In the genomic region with DNA sequence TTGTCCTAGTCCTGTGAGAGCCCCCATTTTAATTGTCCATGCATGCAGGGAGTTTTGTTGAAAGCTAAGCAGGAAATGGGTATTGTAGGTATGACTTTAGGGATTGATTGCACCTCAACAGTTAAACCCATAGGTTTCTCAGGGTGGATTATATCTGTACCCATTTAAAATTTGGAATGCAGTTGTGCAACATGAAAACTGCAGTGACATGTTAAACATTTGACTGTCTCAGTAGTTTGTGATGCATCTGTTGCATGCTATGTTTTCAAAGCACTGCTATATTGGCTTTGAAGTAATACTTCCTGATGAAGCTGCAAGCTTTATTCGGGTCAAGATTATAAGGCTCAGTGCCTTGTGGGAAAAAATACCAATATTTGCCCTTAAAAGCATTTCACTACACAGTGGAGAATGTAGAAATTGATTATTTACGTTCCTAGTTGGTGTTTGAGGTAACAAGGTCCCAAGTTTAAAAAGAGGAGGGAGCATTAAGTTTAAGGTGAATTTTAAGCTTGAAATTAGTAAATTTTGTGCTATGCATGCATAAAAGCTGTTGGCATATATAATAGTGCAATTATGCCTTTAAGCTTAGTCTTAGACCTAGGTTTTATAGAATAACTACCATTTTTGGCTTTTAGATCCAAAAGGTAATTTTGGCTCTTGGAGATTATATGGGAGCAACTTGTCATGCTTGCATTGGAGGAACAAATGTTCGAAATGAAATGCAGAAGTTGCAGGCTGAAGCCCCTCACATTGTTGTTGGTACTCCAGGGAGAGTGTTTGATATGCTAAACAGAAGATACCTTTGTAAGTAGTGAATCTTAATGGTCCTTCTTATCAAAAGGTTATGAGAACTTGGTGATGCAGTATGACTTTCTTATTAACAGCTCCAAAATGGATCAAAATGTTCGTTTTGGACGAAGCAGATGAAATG, we compare ENCODE assay signal across 9 mouse cellular contexts. TPM values are rescaled to one million over a fixed set of nuclear protein-coding genes. Genes with fewer than 3 reads are reported as not detected.
A peak's percentile ranks its signal among the peaks of the same experiment; 100 is the strongest.
DNase-seq lines count a peak whose midpoint lies in the region; ATAC-seq and TF ChIP-seq lines count a peak whose summit lies in the region.
"Had no signal": no experiment of that assay in that cellular context is flagged by ENCODE, and none has a peak within 500 bp of the region (broad histone marks: within the 10 kb centered on the region; RNA-seq: fewer than 3 reads in every experiment).

No protein-coding gene starts in this region.

- H3K4me1 ChIP-seq in lung, embryonic 14.5 days (ENCODE audit: insufficient read depth), result peaks cover 5% of the 10 kb centered on the region; the same call in 1 of the 2 replicates
- peaks cover 7% of the 10 kb centered on the region; the same call in 1 of the 2 replicates for H3K4me1 ChIP-seq in embryonic facial prominence, embryonic 14.5 days (ENCODE audit: control insufficient read depth, insufficient read depth, low read length)
- peaks cover 14% of the 10 kb centered on the region for H3K4me1 ChIP-seq in limb, embryonic 10.5 days
- peaks cover 41% of the 10 kb centered on the region for H3K4me1 ChIP-seq in neural tube, embryonic 15.5 days

- H3K27ac ChIP-seq in lung, embryonic 14.5 days (ENCODE audit: low read depth), result peak overlapping the region; percentile 99
- peak overlapping the region; percentile 99; the same call in 1 of the 2 replicates for H3K27ac ChIP-seq in embryonic facial prominence, embryonic 14.5 days (replicated peaks; ENCODE audit: low read depth, low read length)
- H3K27ac ChIP-seq in limb, embryonic 10.5 days, result peak overlapping the region; percentile 99; the same call in 1 of the 2 replicates
- no peak overlapping the region for H3K27ac ChIP-seq in neural tube, embryonic 15.5 days (replicated peaks)

- no peaks in the 10 kb centered on the region for H3K9me3 ChIP-seq in lung, embryonic 14.5 days (ENCODE audit: low read depth, low read length)
- H3K9me3 ChIP-seq in embryonic facial prominence, embryonic 14.5 days (ENCODE audit: control insufficient read depth, low read length), result no peaks in the 10 kb centered on the region
- H3K9me3 ChIP-seq in limb, embryonic 10.5 days (replicated peaks), result no peaks in the 10 kb centered on the region
- no peaks in the 10 kb centered on the region for H3K9me3 ChIP-seq in neural tube, embryonic 15.5 days (replicated peaks)

- 41% methylated on average over 5 of the region's 5 CpGs for WGBS in lung, embryonic 14.5 days
- 52% methylated on average over 5 of the region's 5 CpGs for WGBS in embryonic facial prominence, embryonic 14.5 days
- WGBS in limb, embryonic 10.5 days, result 68% methylated on average over 5 of the region's 5 CpGs
- 61% methylated on average over 5 of the region's 5 CpGs for WGBS in neural tube, embryonic 15.5 days

- no peaks in the 10 kb centered on the region for H3K27me3 ChIP-seq in lung, embryonic 14.5 days (ENCODE audit: insufficient read depth, low read length)
- H3K27me3 ChIP-seq in embryonic facial prominence, embryonic 14.5 days (replicated peaks; ENCODE audit: control insufficient read depth, insufficient read depth, low read length), result no peaks in the 10 kb centered on the region
- no peaks in the 10 kb centered on the region for H3K27me3 ChIP-seq in limb, embryonic 10.5 days (ENCODE audit: low read depth, poor library complexity, severe bottlenecking)
- no peaks in the 10 kb centered on the region for H3K27me3 ChIP-seq in neural tube, embryonic 15.5 days (replicated peaks)

- peak overlapping the region; percentile 100 for H3K9ac ChIP-seq in lung, embryonic 14.5 days
- peak overlapping the region; percentile 100 for H3K9ac ChIP-seq in embryonic facial prominence, embryonic 14.5 days (ENCODE audit: low read depth, low read length)
- H3K9ac ChIP-seq in neural tube, embryonic 15.5 days (replicated peaks), result peak overlapping the region; percentile 100

- peaks cover 61% of the 10 kb centered on the region for H3K36me3 ChIP-seq in lung, embryonic 14.5 days (ENCODE audit: insufficient read depth)
- H3K36me3 ChIP-seq in embryonic facial prominence, embryonic 14.5 days (ENCODE audit: control insufficient read depth, insufficient read depth, low read length), result peaks cover 58% of the 10 kb centered on the region
- H3K36me3 ChIP-seq in limb, embryonic 10.5 days, result peaks cover 62% of the 10 kb centered on the region
- peaks cover 34% of the 10 kb centered on the region for H3K36me3 ChIP-seq in neural tube, embryonic 15.5 days

- H3K4me3 ChIP-seq in lung, embryonic 14.5 days (ENCODE audit: low read depth, low read length), result peak overlapping the region; percentile 99
- peak overlapping the region; percentile 100 for H3K4me3 ChIP-seq in embryonic facial prominence, embryonic 14.5 days (ENCODE audit: low read depth, low read length)
- H3K4me3 ChIP-seq in limb, embryonic 10.5 days, result peak overlapping the region; percentile 96
- H3K4me3 ChIP-seq in neural tube, embryonic 15.5 days (replicated peaks), result peak overlapping the region; percentile 100

- peak overlapping the region; percentile 97 for H3K4me2 ChIP-seq in lung, embryonic 14.5 days
- peak overlapping the region; percentile 77 for H3K4me2 ChIP-seq in embryonic facial prominence, embryonic 14.5 days (ENCODE audit: low read depth, low read length)
- H3K4me2 ChIP-seq in neural tube, embryonic 15.5 days, result peak overlapping the region; percentile 78

- DNase-seq in lung, embryonic 14.5 days, result no peak
- DNase-seq in lung, postnatal 36 days, result no peak
- DNase-seq in embryonic facial prominence, embryonic 14.5 days (ENCODE audit: low spot score), result no peak
- DNase-seq in limb, embryonic 10.5 days (ENCODE audit: low spot score), result no peak
- DNase-seq in gastrocnemius, adult 18-20 months (ENCODE audit: low spot score), result no peak
- no peak for DNase-seq in lung, adult 18-20 months
- no peak for DNase-seq in adrenal gland, adult 8-10 months

- no peak for TF ChIP-seq CTCF in lung, embryonic 14.5 days (IDR thresholded peaks at IDR 0.05; ENCODE audit: low read depth)

- no peak for ATAC-seq in lung, embryonic 14.5 days (ENCODE audit: insufficient read depth)
- no peak for ATAC-seq in embryonic facial prominence, embryonic 14.5 days (ENCODE audit: low read depth)
- no peak for ATAC-seq in neural tube, embryonic 15.5 days (ENCODE audit: low FRiP score)

RNA-seq across cellular contexts. Expression of a gene that starts 2.4 kb away (rescaled TPM):
- polyA plus RNA-seq in lung, embryonic 14.5 days (2014; fragmentation: Nextera tagmentation; extraction: Ambion mirVana), result 194 and 206 TPM in 2 replicates
- polyA plus RNA-seq in embryonic facial prominence, embryonic 14.5 days (2014; fragmentation: Nextera tagmentation; extraction: Ambion mirVana), result 249 and 268 TPM in 2 replicates
- polyA plus RNA-seq in limb, embryonic 10.5 days (2016; fragmentation: Nextera tagmentation; extraction: Ambion mirVana), result 161 and 181 TPM in 2 replicates
- 347 and 374 TPM in 2 replicates for polyA plus RNA-seq in neural tube, embryonic 15.5 days (2015; fragmentation: Nextera tagmentation; extraction: Ambion mirVana)
- total RNA-seq in gastrocnemius, adult 18-20 months (2021), result 100 to 1,000 TPM; 405 to 416 TPM
- 100 to 1,000 TPM; 551 to 775 (median 679) TPM for total RNA-seq in adrenal gland, adult 8-10 months (2022)

RNA-seq across cellular contexts. Expression of a gene that starts 17.9 kb away (rescaled TPM):
- 144 and 148 TPM in 2 replicates for polyA plus RNA-seq in lung, embryonic 14.5 days (2014; fragmentation: Nextera tagmentation; extraction: Ambion mirVana)
- 89.8 and 97.4 TPM in 2 replicates for polyA plus RNA-seq in embryonic facial prominence, embryonic 14.5 days (2014; fragmentation: Nextera tagmentation; extraction: Ambion mirVana)
- 226 and 229 TPM in 2 replicates for polyA plus RNA-seq in limb, embryonic 10.5 days (2016; fragmentation: Nextera tagmentation; extraction: Ambion mirVana)
- 35.3 and 56.6 TPM in 2 replicates for polyA plus RNA-seq in neural tube, embryonic 15.5 days (2015; fragmentation: Nextera tagmentation; extraction: Ambion mirVana)
- 1 to 10 TPM; 7.1 to 7.5 TPM for total RNA-seq in gastrocnemius, adult 18-20 months (2021)
- 10 to 100 TPM in 1 of 4 experiments, 1 to 10 TPM in 3; 7.1 to 10.8 (median 9.2) TPM for total RNA-seq in adrenal gland, adult 8-10 months (2022)

RNA-seq across cellular contexts. Expression of a gene that starts 36.7 kb away (rescaled TPM):
- not detected in 2 replicates for polyA plus RNA-seq in lung, embryonic 14.5 days (2014; fragmentation: Nextera tagmentation; extraction: Ambion mirVana)
- polyA plus RNA-seq in embryonic facial prominence, embryonic 14.5 days (2014; fragmentation: Nextera tagmentation; extraction: Ambion mirVana), result 5.9 and 18.4 TPM in 2 replicates
- polyA plus RNA-seq in limb, embryonic 10.5 days (2016; fragmentation: Nextera tagmentation; extraction: Ambion mirVana), result not detected in 2 replicates
- polyA plus RNA-seq in neural tube, embryonic 15.5 days (2015; fragmentation: Nextera tagmentation; extraction: Ambion mirVana), result 0.24 and 0.42 TPM in 2 replicates
- 10 to 100 TPM; 10.9 to 32.0 TPM for total RNA-seq in gastrocnemius, adult 18-20 months (2021)
- 100 to 1,000 TPM; 199 to 471 (median 253) TPM for total RNA-seq in adrenal gland, adult 8-10 months (2022)

RNA-seq across cellular contexts. Expression of a gene that starts 52.0 kb away (rescaled TPM):
- 0.22 and 0.32 TPM in 2 replicates for polyA plus RNA-seq in lung, embryonic 14.5 days (2014; fragmentation: Nextera tagmentation; extraction: Ambion mirVana)
- polyA plus RNA-seq in embryonic facial prominence, embryonic 14.5 days (2014; fragmentation: Nextera tagmentation; extraction: Ambion mirVana), result 0.17 TPM in 1 of 2 replicates, not detected in the other
- 0.11 TPM in 1 of 2 replicates, not detected in the other for polyA plus RNA-seq in limb, embryonic 10.5 days (2016; fragmentation: Nextera tagmentation; extraction: Ambion mirVana)
- polyA plus RNA-seq in neural tube, embryonic 15.5 days (2015; fragmentation: Nextera tagmentation; extraction: Ambion mirVana), result 0.47 and 0.49 TPM in 2 replicates
- under 1 TPM in 1 of 2 experiments, not detected in 1; 0.74 TPM for total RNA-seq in gastrocnemius, adult 18-20 months (2021)
- total RNA-seq in adrenal gland, adult 8-10 months (2022), result 1 to 10 TPM in 1 of 4 experiments, under 1 TPM in 3; 0.18 to 1.0 (median 0.52) TPM
- polyA plus RNA-seq: large intestine, adult 2 months had no signal
